Mouse (Mus musculus) olfactory bulb, adult 2 months (tissue): ENCODE results near the gene BC049715.

Experiments
- CTCF ChIP-seq: fragments of 200-500 bp; IDR thresholded peaks from 2 replicates; pipeline ENCODE4 v1.5.1; 2012; ENCODE audit warnings: low read depth, mild to moderate bottlenecking, low read length, moderate library complexity; ENCODE audit not compliant: insufficient read depth
- POLR2A ChIP-seq: fragments of 200-500 bp; IDR thresholded peaks from 2 replicates; pipeline ENCODE4 v1.6.1; 2012; ENCODE audit warnings: mild to moderate bottlenecking, low read depth, low read length, moderate library complexity; ENCODE audit not compliant: insufficient read depth

DNA sequence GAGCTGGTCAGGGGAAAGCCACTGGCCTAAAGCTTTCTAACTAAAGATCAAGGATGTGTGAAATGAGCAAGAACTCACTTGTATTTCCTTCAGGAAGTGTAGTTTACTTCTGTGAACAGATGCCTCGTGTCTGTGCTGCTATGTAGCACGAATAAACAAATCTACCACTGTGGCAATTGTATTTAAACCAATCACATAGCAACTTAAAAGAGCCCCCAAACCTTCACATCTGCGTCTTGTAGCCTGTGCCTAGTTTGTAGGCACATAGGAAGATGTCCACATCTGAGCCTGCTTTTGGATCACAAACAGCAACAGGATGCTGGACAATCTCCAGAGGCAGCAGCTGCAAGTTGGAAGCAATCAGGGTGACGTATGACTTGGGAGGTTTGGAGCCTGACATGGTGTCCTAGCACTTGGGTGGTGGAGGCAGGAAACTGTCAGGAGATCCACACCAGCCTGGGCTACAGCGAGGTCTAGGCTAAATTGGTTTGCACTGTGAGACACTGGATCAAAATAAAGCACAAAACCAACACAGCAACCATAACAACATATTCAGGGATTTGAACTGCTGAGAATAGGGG is 37.9 kb upstream of the BC049715 start:
- TF ChIP-seq CTCF = no peak
- no peak for TF ChIP-seq POLR2A
